Mouse (Mus musculus) fat pad, adult 2 months (tissue): ENCODE data around the gene Caprin1.

Experiments
- DNase-seq: peaks from one replicate; pipeline ENCODE4 v3.0.0-alpha.2; 2011; ENCODE audit warnings: low read depth, low spot score; ENCODE audit errors: extremely low read depth

Caprin1 gene

DNA sequence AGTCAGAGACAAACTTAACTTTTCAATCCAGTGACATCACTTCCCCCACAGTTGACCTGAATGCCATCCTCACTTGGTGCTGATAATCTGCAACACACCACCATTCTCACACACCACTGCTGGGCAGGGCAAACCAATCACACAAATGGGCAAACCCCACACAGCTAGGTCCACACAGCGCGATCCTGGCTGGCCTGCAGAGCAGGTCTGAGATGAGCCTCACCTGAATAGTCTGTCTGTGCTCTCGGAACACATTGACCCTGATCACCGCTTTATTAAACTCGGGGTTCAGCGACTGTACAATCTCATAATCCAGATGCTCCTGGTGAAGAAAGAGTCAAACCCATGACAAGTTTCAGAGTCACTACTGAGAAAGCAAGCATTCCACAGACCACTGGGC lies 54.6 kb downstream of the Caprin1 start:
- DNase-seq, result no peak

DNA sequence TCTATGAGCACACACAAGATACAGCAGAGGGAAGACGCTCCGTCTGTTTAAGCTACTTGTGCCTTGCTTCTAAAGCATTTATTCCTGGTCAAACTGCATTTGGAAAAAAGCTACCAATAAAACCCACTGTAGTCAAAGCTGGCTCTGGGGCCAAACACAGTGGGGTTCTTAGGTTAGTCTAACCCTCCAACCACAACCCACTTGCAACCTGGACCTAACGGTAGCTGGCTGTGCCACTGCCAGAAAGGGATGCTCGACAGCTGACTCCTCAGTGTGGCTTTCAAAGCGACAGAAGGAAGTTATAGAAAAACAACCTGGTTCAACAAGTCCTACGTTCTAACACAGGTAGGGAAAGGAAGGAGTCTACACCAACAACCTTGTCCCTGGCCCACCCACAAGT lies 66.0 kb downstream of the Caprin1 start:
- no peak for DNase-seq

DNA sequence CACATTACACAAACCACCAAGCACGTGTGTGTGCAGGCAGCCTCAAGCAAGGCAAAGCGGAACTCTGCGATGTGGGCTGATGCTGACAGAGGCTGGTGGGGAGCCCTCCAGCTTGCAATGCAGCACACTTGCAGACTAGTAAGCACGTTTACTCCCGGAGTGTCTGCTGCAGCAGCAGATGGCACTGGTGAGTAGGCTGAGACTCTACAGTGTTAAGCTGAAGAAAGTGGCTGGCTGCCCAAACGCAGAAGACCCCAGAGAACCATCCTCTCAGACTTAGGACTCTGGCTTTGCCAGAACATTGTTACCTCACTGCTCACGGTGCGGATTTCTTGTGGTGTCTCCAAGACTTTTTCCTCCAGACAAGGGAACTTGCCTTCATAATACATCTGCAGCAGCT lies 66.5 kb downstream of the Caprin1 start:
- DNase-seq, result no peak

DNA sequence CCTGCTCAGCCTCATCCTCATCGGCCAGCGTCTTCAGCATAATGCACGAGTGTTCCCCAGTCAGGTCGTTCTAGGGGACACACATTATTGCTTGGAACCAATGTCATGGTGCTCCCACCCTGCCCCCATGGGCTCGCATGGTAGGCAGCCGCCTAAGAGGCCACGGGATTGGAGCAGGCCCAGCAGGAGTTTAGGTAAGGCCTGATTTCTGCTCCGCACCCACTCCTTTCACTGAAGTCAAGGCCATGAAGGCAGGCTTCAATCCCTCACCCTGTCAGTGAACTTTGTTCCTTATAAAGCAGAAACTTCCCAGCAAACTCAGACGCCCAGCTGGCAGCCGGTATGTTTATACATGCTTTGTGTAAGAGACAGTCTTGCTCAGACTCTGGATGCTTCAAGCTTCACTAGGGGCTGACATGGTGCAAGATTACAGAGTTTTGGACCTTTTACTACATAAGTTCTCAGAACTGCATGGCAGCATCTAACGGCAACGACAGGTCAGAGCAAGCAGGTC lies 69.4 kb downstream of the Caprin1 start:
- DNase-seq, result no peak

DNA sequence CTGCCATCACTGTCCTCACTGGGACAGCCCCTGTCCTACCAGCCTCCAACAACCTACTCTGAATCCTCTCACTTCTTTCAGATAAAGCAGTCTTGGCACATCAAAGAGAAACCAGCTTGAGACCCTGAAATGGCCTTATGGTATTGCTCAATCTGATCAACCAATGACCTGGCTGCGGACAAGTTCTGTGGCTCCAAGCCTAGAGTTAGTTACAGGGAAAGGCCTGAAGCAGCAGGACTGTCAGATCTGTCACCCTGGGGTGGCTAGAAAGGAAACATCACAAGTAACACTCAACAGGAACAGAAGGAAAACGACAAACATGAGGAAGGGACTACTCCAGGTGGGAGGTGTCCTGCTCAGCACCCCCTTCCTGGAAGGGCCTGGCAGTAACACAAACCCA lies 72.9 kb downstream of the Caprin1 start:
- no peak for DNase-seq

DNA sequence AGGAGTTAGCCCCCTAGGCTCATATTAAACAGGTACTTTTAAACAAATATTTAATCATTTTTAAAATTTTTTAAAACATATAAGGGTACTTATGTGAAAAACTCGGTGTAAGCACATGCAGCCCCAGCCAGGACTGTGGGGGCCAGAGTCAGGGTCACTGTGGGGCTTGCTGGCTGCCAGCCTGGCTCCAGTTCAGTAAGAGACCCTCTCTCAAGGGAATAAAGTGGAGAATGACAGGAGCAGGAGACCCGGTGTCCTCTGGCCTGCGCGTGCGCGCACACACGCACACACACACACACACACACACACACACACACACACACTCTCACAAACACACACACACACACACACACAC lies 78.2 kb downstream of the Caprin1 start:
- no peak for DNase-seq

DNA sequence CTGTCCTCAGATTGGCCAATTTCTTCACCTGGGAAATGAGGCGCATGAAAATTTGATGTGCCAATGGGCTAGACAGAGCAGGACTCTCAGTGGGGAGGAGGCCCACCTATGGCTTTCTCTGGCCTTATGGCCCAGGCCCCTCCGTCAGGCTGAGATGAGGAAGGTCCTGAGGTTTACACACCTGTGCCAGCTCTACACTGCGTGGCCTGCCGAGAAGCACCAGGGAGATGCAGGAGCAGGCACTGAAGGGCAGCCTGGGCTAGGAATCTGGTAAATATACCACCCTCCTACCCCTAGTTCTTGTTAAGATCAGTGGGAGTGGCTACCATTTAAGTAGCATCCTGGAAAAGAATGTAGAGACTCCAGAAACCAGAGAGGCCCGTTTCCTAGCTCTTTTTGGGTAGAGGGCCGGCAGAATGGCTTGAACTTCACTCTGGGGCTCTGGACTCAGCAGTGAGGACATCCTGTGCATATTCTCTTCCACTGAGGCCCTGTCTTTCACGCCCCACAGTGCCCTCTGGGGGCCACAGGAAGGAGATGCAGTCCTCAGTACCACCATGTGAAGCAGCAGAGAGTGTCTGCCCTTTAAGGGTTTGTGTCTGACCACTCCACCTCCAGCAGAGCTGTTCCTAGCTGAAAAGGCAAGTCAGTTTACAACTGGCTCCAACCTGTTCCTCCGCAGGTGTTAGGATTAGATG lies 78.7 kb downstream of the Caprin1 start:
- DNase-seq, result no peak

DNA sequence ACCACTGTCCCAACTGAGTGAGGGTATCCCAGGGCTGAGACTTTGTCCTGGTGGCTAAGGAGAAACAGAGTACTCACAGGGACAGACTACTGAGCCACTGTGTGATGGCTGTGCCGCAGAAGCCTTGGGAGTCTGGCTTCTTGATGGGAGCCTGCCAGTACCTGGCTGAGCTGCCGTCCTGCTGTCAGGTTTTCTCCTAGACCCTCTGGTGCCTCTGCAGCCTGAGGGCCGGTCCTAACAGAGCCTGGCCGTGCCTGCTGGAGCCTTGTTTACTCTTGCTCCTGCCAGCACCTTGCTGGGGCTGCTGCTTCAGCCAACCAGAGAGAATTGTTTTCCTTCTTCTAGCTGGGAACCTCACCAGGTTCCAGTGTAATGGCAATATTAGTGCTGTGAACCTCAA lies 83.0 kb downstream of the Caprin1 start:
- no peak for DNase-seq

DNA sequence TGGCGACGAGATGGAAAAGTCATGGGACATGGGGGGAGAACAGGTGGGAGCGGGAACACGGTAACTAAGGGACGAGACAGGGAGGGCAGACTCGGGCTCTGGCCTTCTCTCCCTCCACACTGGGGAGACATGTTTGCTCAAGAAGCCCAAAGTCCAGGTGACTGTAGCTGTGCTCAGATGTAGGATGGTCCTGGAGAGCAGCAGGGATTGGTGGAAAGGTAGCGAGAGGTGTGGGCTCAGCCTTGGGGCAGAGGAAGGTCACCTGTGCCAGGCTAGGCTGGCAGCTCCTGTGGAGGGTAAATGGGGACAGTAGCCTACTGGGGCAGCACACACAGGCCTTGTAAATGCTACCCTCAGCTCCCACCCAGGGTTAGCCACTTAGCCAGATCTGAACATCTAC lies 83.6 kb downstream of the Caprin1 start:
- DNase-seq, result no peak
